16 mouse cellular contexts compared by ENCODE assay signal in the genomic region with DNA sequence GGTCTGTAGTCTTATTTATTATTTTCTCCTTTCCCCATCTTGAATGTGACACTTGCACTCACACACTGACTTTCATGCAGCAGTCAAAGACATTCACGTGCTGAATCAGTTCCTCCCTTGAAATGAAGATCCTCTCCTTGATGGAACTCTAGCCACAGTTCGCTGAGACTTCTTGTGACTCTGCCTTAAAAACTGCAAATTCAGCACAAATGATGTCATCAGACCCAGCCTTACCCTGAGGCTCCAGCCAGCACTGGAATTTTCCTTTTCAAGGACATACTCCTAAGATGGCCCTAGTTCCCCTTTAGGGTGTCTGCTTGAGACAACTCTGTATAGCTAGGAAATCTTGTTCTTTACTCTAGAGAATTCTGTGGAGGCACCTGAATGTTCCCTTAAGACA.
"Had no signal": no experiment of that assay in that cellular context is flagged by ENCODE, and none has a peak within 500 bp of the region (broad histone marks: within the 10 kb centered on the region; RNA-seq: fewer than 3 reads in every experiment).

No protein-coding gene starts in this region.

- H3K4me3 ChIP-seq: midbrain, embryonic 10.5 days; midbrain, embryonic 12.5 days; myocyte; neural tube, embryonic 13.5 days; neural tube, embryonic 15.5 days; stomach, embryonic 15.5 days had no signal

- H3K27ac ChIP-seq: midbrain, embryonic 10.5 days; midbrain, embryonic 12.5 days; neural tube, embryonic 13.5 days; neural tube, embryonic 15.5 days; stomach, embryonic 15.5 days; stomach, postnatal 0 days had no signal

- H3K9ac ChIP-seq: lung, embryonic 14.5 days; midbrain, embryonic 12.5 days; neural tube, embryonic 13.5 days; neural tube, embryonic 15.5 days; stomach, embryonic 15.5 days had no signal

- H3K4me1 ChIP-seq: midbrain, embryonic 10.5 days; midbrain, embryonic 12.5 days; neural tube, embryonic 13.5 days; neural tube, embryonic 15.5 days; stomach, embryonic 15.5 days had no signal

- H3K36me3 ChIP-seq: midbrain, embryonic 10.5 days; midbrain, embryonic 12.5 days; neural tube, embryonic 13.5 days; neural tube, embryonic 15.5 days; stomach, embryonic 15.5 days had no signal

- DNase-seq: lung, adult 18-20 months; lung, embryonic 14.5 days; lung, postnatal 10 days; lung, postnatal 4 days; midbrain, embryonic 14.5 days; right cerebral cortex, postnatal 14 days; thymus, adult 2 months; thymus, postnatal 25 days; thymus, postnatal 4 days had no signal

- H3K9me3 ChIP-seq: midbrain, embryonic 10.5 days; midbrain, embryonic 12.5 days; neural tube, embryonic 13.5 days; neural tube, embryonic 15.5 days; stomach, embryonic 15.5 days had no signal
